In the genomic region with DNA sequence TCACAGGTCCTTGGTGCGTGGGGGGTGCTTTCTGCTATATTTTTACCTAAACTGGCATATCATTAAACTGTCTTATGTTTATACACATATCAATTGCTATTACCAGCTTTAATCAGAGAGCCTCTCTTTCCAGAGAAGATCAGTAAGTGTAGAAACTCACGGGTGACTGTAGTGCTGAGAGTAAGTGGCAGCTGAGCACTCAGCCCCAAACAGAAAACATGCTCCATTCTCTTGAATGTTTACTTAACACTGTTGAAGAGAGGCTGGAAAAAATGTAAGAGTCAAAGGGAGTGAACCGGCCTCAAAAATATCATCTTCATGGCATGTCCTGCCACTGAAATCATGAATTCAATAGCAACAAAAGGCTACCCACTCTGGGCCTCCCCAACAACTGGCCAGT, we compare ENCODE assay signal across 23 mouse cellular contexts.
"Had no signal": no experiment of that assay in that cellular context is flagged by ENCODE, and none has a peak within 500 bp of the region (broad histone marks: within the 10 kb centered on the region; RNA-seq: fewer than 3 reads in every experiment).

No protein-coding gene starts in this region.

- H3K9me3 ChIP-seq: hindbrain, embryonic 13.5 days; hindbrain, embryonic 15.5 days; kidney, embryonic 15.5 days; limb, embryonic 15.5 days had no signal

- H3K4me3 ChIP-seq: heart, adult 2 months; hindbrain, embryonic 13.5 days; hindbrain, embryonic 15.5 days; kidney, embryonic 15.5 days; limb, embryonic 13.5 days; limb, embryonic 15.5 days had no signal

- H3K27me3 ChIP-seq: hindbrain, embryonic 13.5 days; hindbrain, embryonic 15.5 days; kidney, embryonic 15.5 days; limb, embryonic 13.5 days; limb, embryonic 15.5 days had no signal

- ATAC-seq: forebrain, postnatal 0 days; hindbrain, postnatal 0 days; intestine, embryonic 16.5 days had no signal

- H3K36me3 ChIP-seq: hindbrain, embryonic 13.5 days; hindbrain, embryonic 15.5 days; kidney, embryonic 15.5 days; limb, embryonic 13.5 days; limb, embryonic 15.5 days had no signal

- H3K4me1 ChIP-seq: hindbrain, embryonic 13.5 days; hindbrain, embryonic 15.5 days; kidney, embryonic 15.5 days; limb, embryonic 13.5 days had no signal

- H3K4me2 ChIP-seq: heart, embryonic 11.5 days; hindbrain, embryonic 13.5 days; hindbrain, embryonic 15.5 days; kidney, embryonic 15.5 days; limb, embryonic 13.5 days; limb, embryonic 15.5 days had no signal

- H3K27ac ChIP-seq: heart, adult 2 months; hindbrain, embryonic 13.5 days; hindbrain, embryonic 15.5 days; hindbrain, postnatal 0 days; kidney, embryonic 15.5 days; kidney, postnatal 0 days; limb, embryonic 13.5 days; limb, embryonic 15.5 days had no signal

- H3K9ac ChIP-seq: forebrain, postnatal 0 days; hindbrain, embryonic 13.5 days; hindbrain, embryonic 15.5 days; kidney, embryonic 15.5 days; limb, embryonic 13.5 days; limb, embryonic 15.5 days had no signal

- DNase-seq: forebrain, postnatal 0 days; gastrocnemius, postnatal 14 days; gastrocnemius, postnatal 36 days; heart, adult 11 months; heart, adult 2 months; heart, postnatal 10 days; kidney, adult 11 months; kidney, adult 2 months; kidney, adult 9 months; kidney, postnatal 14 days; kidney, postnatal 36 days; layer of hippocampus, adult 9-11 months; layer of hippocampus, postnatal 36 days; left cerebral cortex, postnatal 4 days had no signal
